Mouse (Mus musculus) heart, postnatal 0 days (tissue): ENCODE measurements around the gene Axin1. TPM values are rescaled to one million over a fixed set of nuclear protein-coding genes. Genes with fewer than 3 reads are reported as not detected.
A peak's percentile ranks its signal among the peaks of the same experiment; 100 is the strongest.
"Not testable (repeated sequence)": the region's sequence is repeated elsewhere in the genome, so short reads cannot be mapped to it uniquely, and the experiment has no call there.

Experiments used
- ATAC-seq: fragments of 200-750 bp; cut with Nextera tagmentation; 2 replicates; pipeline ENCODE4 v1.8.0; 2017; ENCODE audit warnings: low read depth, moderate number of reproducible peaks, moderate library complexity; ENCODE audit not compliant: insufficient read depth
- DNase-seq: peaks from one replicate; pipeline ENCODE4 v3.0.0-alpha.2; 2016; ENCODE audit warnings: low spot score
- H3K27ac ChIP-seq: fragments of 300-500 bp; sonication (generic); 2 replicates; pipeline ENCODE4 v1.5.1; 2014; ENCODE audit warnings: low read depth, mild to moderate bottlenecking
- H3K27me3 ChIP-seq: fragments of 300-500 bp; sonication (generic); 2 replicates; pipeline ENCODE4 v1.6.1; 2014; ENCODE audit warnings: low read length, mixed read lengths; ENCODE audit not compliant: control insufficient read depth, insufficient read depth
- H3K36me3 ChIP-seq: fragments of 300-500 bp; sonication (generic); replicated peaks from 2 replicates; pipeline ENCODE4 v1.6.1; 2014; ENCODE audit warnings: low read length, mixed read lengths; ENCODE audit not compliant: control insufficient read depth, insufficient read depth
- H3K4me1 ChIP-seq: fragments of 300-500 bp; sonication (generic); 2 replicates; pipeline ENCODE4 v1.6.1; 2014; ENCODE audit warnings: antibody characterized with exemption; ENCODE audit not compliant: control insufficient read depth, insufficient read depth
- H3K4me2 ChIP-seq: fragments of 300-500 bp; sonication (generic); 2 replicates; pipeline ENCODE4 v1.6.1; 2014; ENCODE audit warnings: low read depth, mild to moderate bottlenecking, low read length, moderate library complexity
- H3K4me3 ChIP-seq: fragments of 300-500 bp; sonication (generic); 2 replicates; pipeline ENCODE4 v1.5.1; 2014; ENCODE audit warnings: low read depth, low read length
- H3K9ac ChIP-seq: fragments of 300-500 bp; sonication (generic); replicated peaks from 2 replicates; pipeline ENCODE4 v1.6.1; 2014; ENCODE audit warnings: low read depth, low read length, mixed read lengths
- H3K9me3 ChIP-seq: fragments of 300-500 bp; sonication (generic); replicated peaks from 2 replicates; pipeline ENCODE4 v1.6.1; 2016; ENCODE audit warnings: low read length; ENCODE audit not compliant: control insufficient read depth
- CTCF ChIP-seq: IDR thresholded peaks from 2 replicates; pipeline ENCODE4 v1.5.1; 2016; ENCODE audit warnings: antibody characterized with exemption, control low read depth, low read depth
- EP300 ChIP-seq: IDR thresholded peaks from 2 replicates; pipeline ENCODE4 v1.6.1; 2016; ENCODE audit warnings: antibody characterized with exemption, low read depth
- WGBS: fragments of 180-500 bp; shearing (Covaris S2); extraction: QIAGEN DNeasy Blood & Tissue Kit; methylation state at CpG from one replicate; pipeline ENCODE4 v1.1.7; 2014; 5-methylcytosine and 5-hydroxymethylcytosine counted together
- polyA plus RNA-seq: library from polyadenylated mRNA; unstranded; fragments of >200 nt; fragmentation: Nextera tagmentation; extraction: Ambion mirVana; gene quantifications from 2 replicates; pipeline ENCODE4 v1.2.1, GENCODE M21; 2015
- total RNA-seq: library from RNA; depleted of rRNA; stranded (reverse); fragments of >200 nt; gene quantifications from 2 replicates; pipeline ENCODE4 v1.2.3, GENCODE M21; 2014; ENCODE audit warnings: low replicate concordance

Gene Axin1
- total and polyA plus RNA-seq, 2 experiments from 2014 or later: 4.2 to 21.2 TPM

GRCm38 (mm10) chr17:26099316-26099715 is 39.2 kb upstream of the Axin1 start:
- not testable (repeated sequence) for ATAC-seq, H3K36me3 ChIP-seq, H3K27me3 ChIP-seq, H3K9me3 ChIP-seq, H3K4me1 ChIP-seq, H3K27ac ChIP-seq, H3K4me3 ChIP-seq, DNase-seq, H3K9ac ChIP-seq, H3K4me2 ChIP-seq
- WGBS: 70% methylated on average over 3 of the region's 3 CpGs
- 0 out of 2 replicates have a peak, but pooled peaks have one; percentile 7 for TF ChIP-seq CTCF

GRCm38 (mm10) chr17:26100166-26100565 is 38.3 kb upstream of the Axin1 start:
- WGBS: 37% methylated on average over 2 of the region's 2 CpGs

GRCm38 (mm10) chr17:26101478-26101877 is 37.0 kb upstream of the Axin1 start:
- Histone ChIP-seq H3K27me3 (no peaks in the 10 kb centered on the region), H3K4me2 (no peak overlapping the region), H3K9ac (no peak overlapping the region), H3K36me3 (no peaks in the 10 kb centered on the region), H3K9me3 (no peaks in the 10 kb centered on the region), H3K4me3 (no peak overlapping the region), H3K4me1 (no peaks in the 10 kb centered on the region), H3K27ac (no peak overlapping the region)
- ATAC-seq (no peak), DNase-seq (no peak)
- 36% methylated on average over 4 of the region's 4 CpGs for WGBS
- no peak for TF ChIP-seq CTCF

More at GRCm38 (mm10) chr17:26100166-26100565, 38.3 kb upstream of the Axin1 start:
- TF ChIP-seq CTCF (no peak), EP300 (no peak)
- no peak for DNase-seq
- no peaks in the 10 kb centered on the region for H3K27me3 ChIP-seq
- no peak overlapping the region for H3K4me2 ChIP-seq
- no peak overlapping the region for H3K9ac ChIP-seq
- H3K4me1 ChIP-seq: no peaks in the 10 kb centered on the region
- no peak overlapping the region for H3K27ac ChIP-seq
- ATAC-seq: no peak
- no peaks in the 10 kb centered on the region for H3K36me3 ChIP-seq
- H3K9me3 ChIP-seq: no peaks in the 10 kb centered on the region
- no peak overlapping the region for H3K4me3 ChIP-seq

DNA sequence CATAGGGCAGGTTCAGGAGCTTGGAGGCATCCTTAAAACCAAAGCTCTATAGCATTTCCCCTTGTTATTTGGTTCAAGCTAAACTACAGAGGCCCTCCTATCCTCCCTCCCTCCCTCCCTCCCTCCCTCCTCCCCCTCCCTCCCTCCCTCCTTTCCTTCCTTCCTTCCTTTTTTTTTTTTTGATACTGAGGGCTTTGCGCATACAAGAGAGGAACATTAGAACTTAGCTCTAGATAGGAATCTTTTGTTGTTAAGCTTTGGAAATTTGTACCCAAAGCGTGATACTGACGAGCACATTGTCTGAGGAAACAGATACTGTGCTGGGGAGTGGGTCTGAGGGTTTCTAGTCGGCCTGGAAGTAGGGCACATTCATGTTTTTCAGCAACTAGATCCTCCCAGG is 32.9 kb upstream of the Axin1 start:
- Histone ChIP-seq H3K9me3 (no peaks in the 10 kb centered on the region), H3K27ac (no peak overlapping the region), H3K36me3 (no peaks in the 10 kb centered on the region), H3K4me1 (no peaks in the 10 kb centered on the region), H3K4me2 (no peak overlapping the region), H3K9ac (no peak overlapping the region), H3K4me3 (no peak overlapping the region), H3K27me3 (peaks cover 9% of the 10 kb centered on the region)
- 43% methylated on average over 4 of the region's 4 CpGs for WGBS
- no peak for TF ChIP-seq CTCF
- no peak for TF ChIP-seq EP300
- DNase-seq (no peak), ATAC-seq (no peak)

DNA sequence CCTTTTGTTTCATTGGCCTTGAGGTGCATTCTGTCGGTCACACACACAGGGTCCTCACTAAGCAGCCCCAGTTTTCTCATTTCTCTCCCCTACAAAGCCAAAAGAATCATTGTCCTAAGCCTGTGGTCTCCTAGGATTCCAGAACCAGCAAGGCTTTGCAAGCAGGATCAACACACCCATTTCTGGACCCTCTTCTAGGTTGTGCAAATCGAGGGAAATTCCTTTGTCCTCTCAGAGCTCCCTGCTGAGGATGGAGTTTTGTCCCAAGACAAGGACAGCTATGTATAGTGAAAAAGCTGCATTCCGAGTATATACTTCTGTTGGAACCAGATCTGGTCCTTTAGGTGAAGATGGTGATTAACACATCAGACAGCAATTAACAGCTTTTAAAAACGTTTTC is 28.3 kb upstream of the Axin1 start:
- no peak overlapping the region for H3K9ac ChIP-seq
- WGBS: 36% methylated on average over 4 of the region's 4 CpGs
- H3K27ac ChIP-seq: no peak overlapping the region
- ATAC-seq (no peak), DNase-seq (no peak)
- no peaks in the 10 kb centered on the region for H3K9me3 ChIP-seq
- no peak overlapping the region for H3K4me2 ChIP-seq
- peaks cover 53% of the 10 kb centered on the region for H3K27me3 ChIP-seq
- H3K4me3 ChIP-seq: no peak overlapping the region
- 0 out of 2 replicates have a peak, but pooled peaks cover 7% of the 10 kb centered on the region for H3K4me1 ChIP-seq
- no peaks in the 10 kb centered on the region for H3K36me3 ChIP-seq
- no peak for TF ChIP-seq EP300
- TF ChIP-seq CTCF: no peak

- WGBS: 7% methylated on average over 4 of the region's 4 CpGs
- Histone ChIP-seq H3K36me3 (no peaks in the 10 kb centered on the region), H3K4me1 (0 out of 2 replicates have a peak, but pooled peaks cover 7% of the 10 kb centered on the region), H3K9me3 (no peaks in the 10 kb centered on the region), H3K4me3 (no peak overlapping the region), H3K9ac (no peak overlapping the region), H3K4me2 (no peak overlapping the region), H3K27me3 (peaks cover 61% of the 10 kb centered on the region), H3K27ac (no peak overlapping the region)
- ATAC-seq (no peak), DNase-seq (no peak)
- TF ChIP-seq CTCF: no peak
- TF ChIP-seq EP300: no peak
Measured at GRCm38 (mm10) chr17:26111024-26111423, 27.5 kb upstream of the Axin1 start.
